Mouse (Mus musculus) stomach, embryonic 14.5 days (tissue): Measurements from ENCODE around the gene Spx. TPM values are rescaled to one million over a fixed set of nuclear protein-coding genes. Genes with fewer than 3 reads are reported as not detected.

ENCODE experiments used
- ATAC-seq: fragments of 200-750 bp; cut with Nextera tagmentation; 2 replicates; pipeline ENCODE4 v1.8.0; 2017; ENCODE audit warnings: low read depth, moderate TSS enrichment; ENCODE audit not compliant: insufficient number of reproducible peaks, insufficient read depth, low FRiP score
- H3K27ac ChIP-seq: fragments of 300-500 bp; sonication (generic); 2 replicates; pipeline ENCODE4 v1.5.1; 2014; ENCODE audit warnings: mild to moderate bottlenecking, low read length, moderate library complexity, mixed read lengths
- H3K27me3 ChIP-seq: fragments of 300-500 bp; sonication (generic); 2 replicates; pipeline ENCODE4 v1.6.1; 2014; ENCODE audit warnings: low read length, control low read depth, mixed read lengths; ENCODE audit not compliant: control insufficient read depth, insufficient read depth
- H3K36me3 ChIP-seq: fragments of 300-500 bp; sonication (generic); 2 replicates; pipeline ENCODE4 v1.6.1; 2014; ENCODE audit warnings: mild to moderate bottlenecking, control low read depth, low read length, moderate library complexity, mixed read lengths; ENCODE audit not compliant: control insufficient read depth, insufficient read depth
- H3K4me1 ChIP-seq: fragments of 300-500 bp; sonication (generic); 2 replicates; pipeline ENCODE4 v1.6.1; 2014; ENCODE audit warnings: low read length, control low read depth, mixed read lengths; ENCODE audit not compliant: control insufficient read depth, insufficient read depth
- H3K4me2 ChIP-seq: fragments of 300-500 bp; sonication (generic); replicated peaks from 2 replicates; pipeline ENCODE4 v1.6.1; 2014; ENCODE audit warnings: low read depth, low read length, control low read depth
- H3K4me3 ChIP-seq: fragments of 300-500 bp; sonication (generic); 2 replicates; pipeline ENCODE4 v1.5.1; 2014; ENCODE audit warnings: low read depth, low read length, control low read depth
- H3K9ac ChIP-seq: fragments of 300-500 bp; sonication (generic); replicated peaks from 2 replicates; pipeline ENCODE4 v1.6.1; 2014; ENCODE audit warnings: low read depth, mild to moderate bottlenecking, control low read depth, low read length, moderate library complexity, mixed read lengths
- H3K9me3 ChIP-seq: fragments of 300-500 bp; sonication (generic); 2 replicates; pipeline ENCODE4 v1.6.1; 2016; ENCODE audit warnings: low read depth, low read length, control low read depth; ENCODE audit not compliant: control insufficient read depth
- WGBS: fragments of 180-500 bp; shearing (Covaris S2); extraction: QIAGEN DNeasy Blood & Tissue Kit; methylation state at CpG from one replicate; pipeline ENCODE4 v1.1.7; 2014; 5-methylcytosine and 5-hydroxymethylcytosine counted together
- polyA plus RNA-seq: library from polyadenylated mRNA; unstranded; fragments of >200 nt; fragmentation: Nextera tagmentation; extraction: Ambion mirVana; gene quantifications from 2 replicates; pipeline ENCODE4 v1.2.1, GENCODE M21; 2014

The Spx gene
- polyA plus RNA-seq, 1 experiment from 2014 or later = 1.0 TPM

- Histone ChIP-seq H3K4me2 (no peak overlapping the region), H3K9me3 (no peaks in the 10 kb centered on the region), H3K27me3 (no peaks in the 10 kb centered on the region), H3K9ac (no peak overlapping the region), H3K27ac (no peak overlapping the region), H3K36me3 (no peaks in the 10 kb centered on the region), H3K4me3 (no peak overlapping the region), H3K4me1 (no peaks in the 10 kb centered on the region)
- ATAC-seq = no peak
- 32% methylated on average over 7 of the region's 7 CpGs for WGBS
Measured at GRCm38 (mm10) chr6:142458010-142458409, 44.8 kb downstream of the Spx start.

GRCm38 (mm10) chr6:142459017-142459678 lies 45.9 kb downstream of the Spx start:
- Histone ChIP-seq H3K27me3 (no peaks in the 10 kb centered on the region), H3K4me1 (no peaks in the 10 kb centered on the region), H3K36me3 (no peaks in the 10 kb centered on the region), H3K4me2 (no peak overlapping the region), H3K27ac (no peak overlapping the region), H3K4me3 (no peak overlapping the region), H3K9me3 (no peaks in the 10 kb centered on the region), H3K9ac (no peak overlapping the region)
- 64% methylated on average over 14 of the region's 14 CpGs for WGBS
- peak; percentile 60; the same call in 1 of the 2 replicates for ATAC-seq

- Histone ChIP-seq H3K4me2 (no peak overlapping the region), H3K9me3 (no peaks in the 10 kb centered on the region), H3K36me3 (no peaks in the 10 kb centered on the region), H3K27me3 (no peaks in the 10 kb centered on the region), H3K4me3 (no peak overlapping the region), H3K27ac (no peak overlapping the region), H3K4me1 (no peaks in the 10 kb centered on the region), H3K9ac (no peak overlapping the region)
- ATAC-seq = no peak
- 79% methylated on average over 6 of the region's 6 CpGs for WGBS
Measured at GRCm38 (mm10) chr6:142462194-142462593, 49.0 kb downstream of the Spx start.

Other genes starting within 250 kb of the Spx start
- not detected in 2 replicates for gene Slco1a6, start 204.9 kb upstream of the Spx start, polyA plus RNA-seq
- 0.30 and 3.2 TPM in 2 replicates for gene Iapp, start 115.0 kb upstream of the Spx start, polyA plus RNA-seq
- 0.29 TPM in 1 of 2 replicates, not detected in the other for gene Slco1a5, start 90.5 kb upstream of the Spx start, polyA plus RNA-seq
- 18.5 and 19.3 TPM in 2 replicates for gene Pyroxd1, start 67.8 kb upstream of the Spx start, polyA plus RNA-seq
- gene Recql, start 26.4 kb upstream of the Spx start, polyA plus RNA-seq = 25.7 and 32.9 TPM in 2 replicates
- 109 and 112 TPM in 2 replicates for gene Golt1b, start 26.2 kb upstream of the Spx start, polyA plus RNA-seq
- gene Gys2, start 59.7 kb downstream of the Spx start, polyA plus RNA-seq = not detected in 2 replicates
- gene Ldhb, start 94.5 kb downstream of the Spx start, polyA plus RNA-seq = 227 and 237 TPM in 2 replicates
- 98.2 and 99.7 TPM in 2 replicates for gene Kcnj8, start 158.2 kb downstream of the Spx start, polyA plus RNA-seq